Mouse (Mus musculus): ENCODE data around the gene Palm2. TPM values are rescaled to one million over a fixed set of nuclear protein-coding genes. Genes with fewer than 3 reads are reported as not detected.

Gene Palm2
- polyA plus RNA-seq, 1 experiment, result 5.2 TPM

- H3K27me3 ChIP-seq (ENCODE audit: control insufficient read depth, insufficient read depth, insufficient read length), result no peaks in the 10 kb centered on the region
- TF ChIP-seq E2F4 (IDR thresholded peaks at IDR 0.05; ENCODE audit: insufficient read depth) (no peak), TCF3 (IDR thresholded peaks at IDR 0.05; ENCODE audit: insufficient read length, low read depth) (no peak), CEBPB (IDR thresholded peaks at IDR 0.05; ENCODE audit: insufficient read depth, poor library complexity, severe bottlenecking) (no peak), USF1 (IDR thresholded peaks at IDR 0.05; ENCODE audit: low read depth) (no peak), REST (IDR thresholded peaks at IDR 0.05; ENCODE audit: insufficient read depth, insufficient read length) (no peak), MAX (IDR thresholded peaks at IDR 0.05; ENCODE audit: low read depth) (no peak), MYOD1 (IDR thresholded peaks at IDR 0.05; ENCODE audit: control insufficient read depth in 1 of 3, insufficient read length in 2 of 3, low read depth in 2 of 3) (no peak), POLR2A (IDR thresholded peaks at IDR 0.05; ENCODE audit: insufficient read length, low read depth) (no peak), SRF (IDR thresholded peaks at IDR 0.05; ENCODE audit: control insufficient read depth, insufficient read length, low read depth) (no peak), POLR2AphosphoS2 (IDR thresholded peaks at IDR 0.05; ENCODE audit: insufficient read length, low read depth) (no peak), MYOG (IDR thresholded peaks at IDR 0.05; ENCODE audit: control insufficient read depth in 1 of 3, insufficient read depth in 1 of 3, insufficient read length in 2 of 3, low read depth in 2 of 3) (no peak), TCF12 (IDR thresholded peaks at IDR 0.05; ENCODE audit: insufficient read depth, poor library complexity, severe bottlenecking) (no peak)
- H3K4me2 ChIP-seq (ENCODE audit: low read depth), result peak overlapping the region; percentile 94
- H3K4me3 ChIP-seq, result peak overlapping the region; percentile 82
- H3K36me3 ChIP-seq (ENCODE audit: control insufficient read depth, insufficient read depth), result peaks cover 8% of the 10 kb centered on the region
- H3K79me2 ChIP-seq (ENCODE audit: control insufficient read depth, insufficient read depth), result peaks cover 75% of the 10 kb centered on the region
- H3ac ChIP-seq (ENCODE audit: control insufficient read depth, insufficient read length), result no peak overlapping the region
These were observed 136.2 kb downstream of the Palm2 start for GRCm38 (mm10) chr4:57570229-57570628.

GRCm38 (mm10) chr4:57574181-57574580 lies 140.1 kb downstream of the Palm2 start:
- H3K4me2 ChIP-seq (ENCODE audit: low read depth), result no peak overlapping the region
- no peaks in the 10 kb centered on the region for H3K27me3 ChIP-seq (ENCODE audit: control insufficient read depth, insufficient read depth, insufficient read length)
- no peak overlapping the region for H3K4me3 ChIP-seq
- no peak for TF ChIP-seq TCF12 (IDR thresholded peaks at IDR 0.05; ENCODE audit: insufficient read depth, poor library complexity, severe bottlenecking)
- no peak for TF ChIP-seq MYOD1 (IDR thresholded peaks at IDR 0.05; ENCODE audit: control insufficient read depth in 1 of 3, insufficient read length in 2 of 3, low read depth in 2 of 3)
- TF ChIP-seq SRF (IDR thresholded peaks at IDR 0.05; ENCODE audit: control insufficient read depth, insufficient read length, low read depth), result no peak
- no peak for TF ChIP-seq MYOG (IDR thresholded peaks at IDR 0.05; ENCODE audit: control insufficient read depth in 1 of 3, insufficient read depth in 1 of 3, insufficient read length in 2 of 3, low read depth in 2 of 3)
- TF ChIP-seq POLR2A (IDR thresholded peaks at IDR 0.05; ENCODE audit: insufficient read length, low read depth), result no peak
- no peak for TF ChIP-seq E2F4 (IDR thresholded peaks at IDR 0.05; ENCODE audit: insufficient read depth)
- no peak for TF ChIP-seq REST (IDR thresholded peaks at IDR 0.05; ENCODE audit: insufficient read depth, insufficient read length)
- TF ChIP-seq POLR2AphosphoS2 (IDR thresholded peaks at IDR 0.05; ENCODE audit: insufficient read length, low read depth), result no peak
- TF ChIP-seq MAX (IDR thresholded peaks at IDR 0.05; ENCODE audit: low read depth), result no peak
- no peak for TF ChIP-seq USF1 (IDR thresholded peaks at IDR 0.05; ENCODE audit: low read depth)
- TF ChIP-seq TCF3 (IDR thresholded peaks at IDR 0.05; ENCODE audit: insufficient read length, low read depth), result no peak
- TF ChIP-seq CEBPB (IDR thresholded peaks at IDR 0.05; ENCODE audit: insufficient read depth, poor library complexity, severe bottlenecking), result no peak
- peaks cover 8% of the 10 kb centered on the region for H3K36me3 ChIP-seq (ENCODE audit: control insufficient read depth, insufficient read depth)
- no peak overlapping the region for H3ac ChIP-seq (ENCODE audit: control insufficient read depth, insufficient read length)
- H3K79me2 ChIP-seq (ENCODE audit: control insufficient read depth, insufficient read depth), result peaks cover 100% of the 10 kb centered on the region

GRCm38 (mm10) chr4:57574646-57575045 lies 140.6 kb downstream of the Palm2 start:
- Histone ChIP-seq H3K79me2 (ENCODE audit: control insufficient read depth, insufficient read depth) (peaks cover 100% of the 10 kb centered on the region), H3K36me3 (ENCODE audit: control insufficient read depth, insufficient read depth) (peaks cover 8% of the 10 kb centered on the region), H3K27me3 (ENCODE audit: control insufficient read depth, insufficient read depth, insufficient read length) (no peaks in the 10 kb centered on the region), H3K4me2 (ENCODE audit: low read depth) (no peak overlapping the region), H3ac (ENCODE audit: control insufficient read depth, insufficient read length) (no peak overlapping the region), H3K4me3 (no peak overlapping the region)
- TF ChIP-seq REST (IDR thresholded peaks at IDR 0.05; ENCODE audit: insufficient read depth, insufficient read length) (no peak), TCF3 (IDR thresholded peaks at IDR 0.05; ENCODE audit: insufficient read length, low read depth) (no peak), CEBPB (IDR thresholded peaks at IDR 0.05; ENCODE audit: insufficient read depth, poor library complexity, severe bottlenecking) (no peak), USF1 (IDR thresholded peaks at IDR 0.05; ENCODE audit: low read depth) (no peak), MAX (IDR thresholded peaks at IDR 0.05; ENCODE audit: low read depth) (no peak), POLR2A (IDR thresholded peaks at IDR 0.05; ENCODE audit: insufficient read length, low read depth) (no peak), MYOG (IDR thresholded peaks at IDR 0.05; ENCODE audit: control insufficient read depth in 1 of 3, insufficient read depth in 1 of 3, insufficient read length in 2 of 3, low read depth in 2 of 3) (no peak), POLR2AphosphoS2 (IDR thresholded peaks at IDR 0.05; ENCODE audit: insufficient read length, low read depth) (no peak), TCF12 (IDR thresholded peaks at IDR 0.05; ENCODE audit: insufficient read depth, poor library complexity, severe bottlenecking) (no peak), E2F4 (IDR thresholded peaks at IDR 0.05; ENCODE audit: insufficient read depth) (no peak), MYOD1 (IDR thresholded peaks at IDR 0.05; ENCODE audit: control insufficient read depth in 1 of 3, insufficient read length in 2 of 3, low read depth in 2 of 3) (no peak), SRF (IDR thresholded peaks at IDR 0.05; ENCODE audit: control insufficient read depth, insufficient read length, low read depth) (no peak)

GRCm38 (mm10) chr4:57575686-57576085 lies 141.6 kb downstream of the Palm2 start:
- Histone ChIP-seq H3K36me3 (ENCODE audit: control insufficient read depth, insufficient read depth) (peaks cover 12% of the 10 kb centered on the region), H3ac (ENCODE audit: control insufficient read depth, insufficient read length) (no peak overlapping the region), H3K79me2 (ENCODE audit: control insufficient read depth, insufficient read depth) (peaks cover 100% of the 10 kb centered on the region), H3K4me2 (ENCODE audit: low read depth) (no peak overlapping the region), H3K4me3 (no peak overlapping the region), H3K27me3 (ENCODE audit: control insufficient read depth, insufficient read depth, insufficient read length) (no peaks in the 10 kb centered on the region)
- TF ChIP-seq MAX (IDR thresholded peaks at IDR 0.05; ENCODE audit: low read depth), result no peak
- no peak for TF ChIP-seq TCF12 (IDR thresholded peaks at IDR 0.05; ENCODE audit: insufficient read depth, poor library complexity, severe bottlenecking)
- no peak for TF ChIP-seq MYOD1 (IDR thresholded peaks at IDR 0.05; ENCODE audit: control insufficient read depth in 1 of 3, insufficient read length in 2 of 3, low read depth in 2 of 3)
- no peak for TF ChIP-seq POLR2AphosphoS2 (IDR thresholded peaks at IDR 0.05; ENCODE audit: insufficient read length, low read depth)
- no peak for TF ChIP-seq REST (IDR thresholded peaks at IDR 0.05; ENCODE audit: insufficient read depth, insufficient read length)
- TF ChIP-seq E2F4 (IDR thresholded peaks at IDR 0.05; ENCODE audit: insufficient read depth), result no peak
- TF ChIP-seq CEBPB (IDR thresholded peaks at IDR 0.05; ENCODE audit: insufficient read depth, poor library complexity, severe bottlenecking), result no peak
- no peak for TF ChIP-seq MYOG (IDR thresholded peaks at IDR 0.05; ENCODE audit: control insufficient read depth in 1 of 3, insufficient read depth in 1 of 3, insufficient read length in 2 of 3, low read depth in 2 of 3)
- TF ChIP-seq SRF (IDR thresholded peaks at IDR 0.05; ENCODE audit: control insufficient read depth, insufficient read length, low read depth), result no peak
- TF ChIP-seq TCF3 (IDR thresholded peaks at IDR 0.05; ENCODE audit: insufficient read length, low read depth), result no peak
- no peak for TF ChIP-seq USF1 (IDR thresholded peaks at IDR 0.05; ENCODE audit: low read depth)
- no peak for TF ChIP-seq POLR2A (IDR thresholded peaks at IDR 0.05; ENCODE audit: insufficient read length, low read depth)

Data from myocyte (in vitro differentiated cells).